Mouse (Mus musculus) embryonic fibroblast, embryonic 13.5 days (primary cell): ENCODE measurements around the gene Gm1123. TPM values are rescaled to one million over a fixed set of nuclear protein-coding genes. Genes with fewer than 3 reads are reported as not detected.

Source experiments
- H3K27ac ChIP-seq: 2 replicates; pipeline ENCODE4 v1.5.1; 2012; ENCODE audit warnings: low read length, control low read depth, inconsistent platforms; ENCODE audit not compliant: insufficient read depth
- H3K4me1 ChIP-seq: 2 replicates; pipeline ENCODE4 v1.6.1; 2011; ENCODE audit warnings: low read length; ENCODE audit not compliant: control insufficient read depth, insufficient read depth
- H3K4me3 ChIP-seq: 2 replicates; pipeline ENCODE4 v1.5.1; 2011; ENCODE audit warnings: mild to moderate bottlenecking, control low read depth, low read length; ENCODE audit not compliant: insufficient read depth
- CTCF ChIP-seq: IDR thresholded peaks from 2 replicates; pipeline ENCODE4 v1.5.1; 2011; ENCODE audit warnings: mild to moderate bottlenecking, control low read depth, low read length, moderate library complexity, borderline replicate concordance; ENCODE audit not compliant: insufficient read depth
- POLR2A ChIP-seq: IDR thresholded peaks from 2 replicates; pipeline ENCODE4 v1.6.1; 2011; ENCODE audit warnings: low read depth, mild to moderate bottlenecking, control low read depth, low read length, moderate library complexity
- polyA plus RNA-seq: library from polyadenylated mRNA; stranded (reverse); fragments of >200 nt; gene quantifications from 2 replicates; pipeline ENCODE4 v1.2.4, GENCODE M21; 2011; ENCODE audit warnings: low read depth; ENCODE audit not compliant: missing spikeins, insufficient read length

The Gm1123 gene
- polyA plus RNA-seq, 1 experiment, result not detected

DNA sequence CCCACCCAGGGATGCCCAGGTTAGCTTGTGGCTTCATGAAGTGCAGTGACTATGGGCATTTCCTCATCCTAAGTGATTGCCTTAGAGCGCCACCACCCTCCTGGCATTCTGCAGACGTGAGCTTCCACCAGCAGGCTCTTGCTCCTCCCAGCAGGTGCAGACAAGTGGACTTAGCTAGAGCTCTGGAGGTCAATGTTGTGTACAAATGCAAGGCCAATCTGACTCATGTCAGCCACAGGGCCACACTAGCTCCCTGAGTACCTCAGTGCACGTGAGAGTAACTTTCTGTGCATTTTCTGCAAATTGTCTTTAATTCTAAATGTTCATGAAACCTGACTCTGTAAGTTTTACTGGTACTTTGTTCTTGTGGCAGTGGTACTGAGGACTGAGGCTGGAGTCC is 19.2 kb downstream of the Gm1123 start:
- H3K27ac ChIP-seq, result no peak overlapping the region
- H3K4me3 ChIP-seq, result no peak overlapping the region
- TF ChIP-seq POLR2A (no peak), CTCF (no peak)
- no peaks in the 10 kb centered on the region for H3K4me1 ChIP-seq

DNA sequence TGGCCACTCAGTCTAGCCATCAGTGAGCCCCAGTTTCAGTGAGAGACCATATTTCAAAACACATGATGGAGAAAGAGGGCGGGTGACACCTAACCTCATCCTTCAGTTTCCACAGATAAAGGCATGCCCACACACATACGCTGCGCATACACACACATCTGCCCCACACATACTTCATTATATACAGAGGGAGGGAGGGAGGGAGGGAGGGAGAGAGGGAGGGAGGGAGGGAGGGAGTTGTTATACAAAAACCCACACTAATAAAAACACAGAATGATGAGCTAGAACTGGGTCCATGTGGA is 25.7 kb downstream of the Gm1123 start:
- no peak for TF ChIP-seq CTCF
- no peak for TF ChIP-seq POLR2A
- no peak overlapping the region for H3K27ac ChIP-seq
- H3K4me3 ChIP-seq, result no peak overlapping the region
- H3K4me1 ChIP-seq, result no peaks in the 10 kb centered on the region

GRCm38 (mm10) chr9:99009069-99009897 is 26.2 kb downstream of the Gm1123 start:
- TF ChIP-seq CTCF (no peak), POLR2A (no peak)
- Histone ChIP-seq H3K4me1 (no peaks in the 10 kb centered on the region), H3K4me3 (no peak overlapping the region), H3K27ac (no peak overlapping the region)

DNA sequence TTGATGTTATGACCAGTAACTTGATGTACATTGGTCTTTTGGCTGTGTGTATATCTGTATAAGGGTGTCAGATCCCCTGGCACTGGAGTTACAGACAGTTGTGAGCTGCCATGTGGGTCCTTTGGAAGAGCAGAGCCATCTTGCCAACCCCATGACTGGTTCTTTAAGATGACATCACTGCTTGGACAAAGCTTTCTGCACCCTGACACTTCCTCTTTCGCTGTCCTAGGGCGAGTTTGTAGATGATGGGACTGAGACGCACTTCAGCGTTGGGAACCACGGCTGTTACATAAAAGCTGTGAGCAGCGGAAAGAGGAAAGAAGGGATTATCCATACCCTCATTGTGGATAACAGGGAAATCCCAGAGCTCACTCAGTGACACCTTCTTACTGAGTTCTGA is 34.2 kb downstream of the Gm1123 start:
- Histone ChIP-seq H3K4me3 (no peak overlapping the region), H3K27ac (no peak overlapping the region), H3K4me1 (no peaks in the 10 kb centered on the region)
- TF ChIP-seq CTCF (no peak), POLR2A (no peak)

GRCm38 (mm10) chr9:98999881-99000339 is 35.6 kb downstream of the Gm1123 start:
- TF ChIP-seq CTCF (no peak), POLR2A (no peak)
- Histone ChIP-seq H3K4me1 (no peaks in the 10 kb centered on the region), H3K27ac (no peak overlapping the region), H3K4me3 (no peak overlapping the region)

DNA sequence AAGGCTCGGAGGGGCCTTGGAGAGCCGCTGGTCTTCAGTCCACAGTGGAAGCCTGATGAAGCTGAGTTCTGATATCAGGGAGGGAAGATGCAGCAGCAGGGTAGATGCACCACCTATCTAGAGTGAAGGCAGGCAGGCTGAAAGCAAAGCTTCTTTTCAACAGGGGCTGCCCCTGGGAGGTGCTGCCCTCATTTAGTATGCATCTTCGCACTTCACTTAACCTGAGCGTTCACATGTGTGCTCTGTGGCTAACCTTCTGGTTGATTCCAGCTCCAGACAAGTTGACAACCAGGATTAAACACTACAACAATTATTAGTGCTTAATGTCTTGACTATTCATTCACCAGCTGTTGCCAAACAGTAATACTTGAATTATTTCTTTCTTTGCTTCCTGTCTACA is 41.4 kb downstream of the Gm1123 start:
- Histone ChIP-seq H3K27ac (no peak overlapping the region), H3K4me3 (no peak overlapping the region), H3K4me1 (no peaks in the 10 kb centered on the region)
- TF ChIP-seq CTCF, result no peak

DNA sequence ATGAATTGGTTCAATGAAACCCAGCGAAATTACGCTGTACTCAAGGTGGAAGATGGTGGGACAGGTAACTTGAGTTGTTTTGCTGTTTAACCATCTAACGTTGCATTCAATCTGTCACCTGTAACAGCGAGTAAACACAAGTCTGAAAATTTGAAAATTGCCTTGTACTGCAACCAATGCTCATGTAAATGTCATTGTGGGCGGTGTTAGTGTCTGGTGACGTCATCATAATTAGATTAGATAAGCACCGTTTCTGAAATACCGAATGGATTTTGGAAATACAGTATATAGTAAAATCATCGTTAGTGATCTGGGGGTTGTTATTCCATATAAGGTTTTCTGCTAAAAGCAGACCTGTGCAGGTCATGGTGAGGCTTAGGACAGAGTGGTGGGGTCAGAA is 48.4 kb downstream of the Gm1123 start:
- peaks cover 3% of the 10 kb centered on the region for H3K4me1 ChIP-seq
- no peak for TF ChIP-seq CTCF
- no peak for TF ChIP-seq POLR2A
- H3K27ac ChIP-seq, result no peak overlapping the region
- peak overlapping the region; percentile 98 for H3K4me3 ChIP-seq

DNA sequence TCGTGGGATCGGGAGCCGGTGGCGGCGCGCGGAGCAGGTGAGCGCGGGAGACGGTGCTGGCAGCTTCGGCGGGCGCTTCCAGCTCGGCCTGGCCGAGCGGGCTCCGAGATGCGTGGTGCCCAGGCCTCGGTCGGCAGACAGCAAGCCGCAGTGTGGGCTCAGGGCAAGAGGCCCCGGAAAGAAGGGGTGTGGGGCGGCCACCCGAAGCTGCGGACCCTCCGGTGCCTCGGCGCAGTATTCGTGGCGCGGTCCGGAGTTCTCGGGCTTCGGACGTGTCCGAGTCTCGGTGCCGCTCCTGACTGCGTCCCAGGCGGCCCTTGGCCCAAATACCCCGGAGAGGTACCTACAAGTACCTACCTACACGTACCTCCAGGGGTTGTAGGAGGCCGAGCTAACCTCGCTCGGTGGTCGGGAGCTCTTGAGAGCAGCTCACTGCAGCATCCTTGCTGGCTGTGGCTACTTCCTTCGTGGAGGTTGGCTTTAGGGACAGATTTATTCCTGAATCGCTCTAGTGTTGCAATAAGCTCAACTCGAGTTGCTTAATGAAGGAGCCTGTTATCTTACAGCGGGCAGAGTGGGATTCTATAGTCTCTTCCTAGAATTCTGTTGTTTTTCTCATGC is 48.9 kb downstream of the Gm1123 start:
- peaks cover 3% of the 10 kb centered on the region for H3K4me1 ChIP-seq
- H3K4me3 ChIP-seq, result peak overlapping the region; percentile 98
- no peak; the same call in 1 of the 2 replicates for TF ChIP-seq POLR2A
- no peak for TF ChIP-seq CTCF
- no peak overlapping the region for H3K27ac ChIP-seq

- H3K4me1 ChIP-seq, result peaks cover 3% of the 10 kb centered on the region
- TF ChIP-seq CTCF (0 out of 2 replicates have a peak, but pooled peaks have one; percentile 7), POLR2A (peak; percentile 98)
- peak within 1 kb of the TSS; percentile 98 for H3K4me3 ChIP-seq
- H3K27ac ChIP-seq, result no peak within 1 kb of the TSS
Measured at GRCm38 (mm10) chr9:98985800-98986475, 49.6 kb downstream of the Gm1123 start, which contains the start of gene Faim. Gene Faim (plus strand): TSS chr9:98986373.

DNA sequence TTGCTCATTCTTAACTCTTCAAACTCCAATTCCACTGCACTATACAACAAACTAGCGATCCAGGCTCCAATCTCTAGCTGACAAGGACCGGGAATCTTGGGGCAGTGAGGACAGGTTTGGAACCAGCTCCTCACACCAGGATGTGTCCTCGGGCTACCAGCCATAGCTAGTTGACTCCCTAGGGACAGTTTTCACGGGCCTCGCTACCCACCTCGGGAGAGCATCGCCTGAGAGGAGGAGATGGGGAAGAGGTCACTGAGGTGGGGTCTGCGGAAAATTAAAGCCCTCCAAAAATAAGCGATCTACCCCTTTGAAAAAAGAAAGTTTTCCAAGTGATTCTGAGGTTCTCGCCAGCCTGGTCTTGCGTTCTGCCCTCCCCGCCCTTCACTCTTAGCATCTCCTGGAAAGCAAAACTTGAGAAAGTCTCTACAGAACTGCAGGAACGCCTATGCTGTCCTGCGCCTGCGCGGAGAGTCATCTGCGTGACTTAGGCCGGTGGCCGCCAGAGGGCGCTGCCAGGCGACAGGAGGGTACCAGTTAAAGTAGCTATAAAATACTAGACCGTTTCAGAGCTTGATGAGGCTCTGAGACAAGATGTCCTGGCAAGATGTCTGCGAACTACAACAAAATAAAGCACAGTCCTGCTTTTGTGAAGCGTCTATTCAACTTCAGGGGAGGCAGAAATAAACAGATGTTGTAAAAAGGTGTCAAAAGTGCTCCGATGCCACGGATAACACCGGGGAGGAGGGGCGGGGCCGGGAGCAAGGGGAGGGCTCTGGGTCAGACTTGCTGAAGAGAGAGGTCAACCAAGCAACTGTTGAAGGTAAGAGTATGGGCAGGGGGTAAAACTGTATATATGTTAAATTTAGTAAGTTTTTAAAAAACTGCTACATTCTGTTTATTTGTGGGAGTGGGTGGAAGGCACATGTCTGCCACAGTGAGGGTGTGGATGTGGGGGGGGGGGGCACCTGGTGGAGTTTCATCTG is 55.8 kb downstream of the Gm1123 start:
- TF ChIP-seq POLR2A, result peak; percentile 62
- TF ChIP-seq CTCF, result peak; percentile 95
- no peaks in the 10 kb centered on the region for H3K4me1 ChIP-seq
- H3K27ac ChIP-seq, result no peak overlapping the region
- peak overlapping the region; percentile 37; the same call in 1 of the 2 replicates for H3K4me3 ChIP-seq
